Mouse (Mus musculus): ENCODE measurements around the gene Lrmda.

Lrmda gene

DNA sequence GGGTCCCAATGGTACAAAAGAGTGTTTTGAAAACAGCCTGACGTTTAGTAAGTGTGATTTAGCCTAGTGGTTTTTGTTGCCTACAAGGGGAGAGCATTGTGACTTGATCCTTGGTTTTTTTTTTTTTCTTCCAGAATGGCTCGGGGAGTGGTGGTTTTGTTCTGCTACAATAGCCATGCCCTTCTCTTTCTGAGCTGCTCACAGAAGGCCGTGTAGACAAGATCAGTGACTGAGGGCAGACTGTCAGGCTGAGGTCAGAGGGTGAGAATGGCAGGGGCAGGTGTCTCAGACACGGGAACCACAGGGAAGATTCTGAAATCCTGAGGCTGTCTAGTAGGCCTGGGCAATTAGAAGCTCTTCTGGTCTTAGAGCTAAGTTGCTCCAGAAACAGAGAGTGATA is 323.8 kb downstream of the Lrmda start:
- no peak for DNase-seq

DNA sequence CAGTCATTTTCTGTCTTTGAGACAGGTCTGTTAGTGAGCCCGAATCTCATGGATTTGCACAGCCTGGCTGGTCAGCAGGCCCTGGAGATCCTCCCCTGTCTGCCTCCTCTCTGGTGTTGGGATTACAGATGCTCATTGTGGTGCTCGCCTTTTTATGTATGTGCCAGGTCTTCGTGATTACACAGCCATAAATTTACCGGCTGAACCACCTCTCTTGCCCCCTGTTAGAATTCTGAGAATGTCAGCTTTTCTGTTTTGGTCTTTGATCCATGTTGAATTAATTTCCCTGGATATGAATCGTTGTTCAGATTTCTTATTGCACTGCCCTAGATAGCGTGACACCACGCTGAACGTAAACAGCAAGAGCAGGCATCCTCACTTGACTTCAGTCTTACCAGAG is 325.7 kb downstream of the Lrmda start:
- no peak for DNase-seq

DNA sequence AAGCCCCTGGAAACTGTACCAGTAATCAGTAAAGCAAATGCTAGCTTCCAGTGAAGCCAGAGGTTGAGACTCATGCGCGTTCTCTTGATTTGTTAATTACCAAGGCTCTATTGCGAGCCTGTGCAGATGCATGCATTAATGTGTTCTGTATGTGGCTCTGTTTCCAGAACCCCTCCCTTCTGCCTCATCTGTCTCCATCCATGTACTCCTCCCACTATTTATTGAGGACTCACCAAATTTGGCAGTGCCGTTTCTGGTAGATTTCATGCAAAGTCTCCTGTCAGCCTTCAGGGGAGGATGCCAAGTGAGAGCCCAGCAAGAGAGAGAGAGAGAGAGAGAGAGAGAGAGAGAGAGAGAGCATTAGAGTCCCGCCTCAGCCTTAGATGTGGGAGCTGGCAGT is 334.1 kb downstream of the Lrmda start:
- DNase-seq, result no peak

DNA sequence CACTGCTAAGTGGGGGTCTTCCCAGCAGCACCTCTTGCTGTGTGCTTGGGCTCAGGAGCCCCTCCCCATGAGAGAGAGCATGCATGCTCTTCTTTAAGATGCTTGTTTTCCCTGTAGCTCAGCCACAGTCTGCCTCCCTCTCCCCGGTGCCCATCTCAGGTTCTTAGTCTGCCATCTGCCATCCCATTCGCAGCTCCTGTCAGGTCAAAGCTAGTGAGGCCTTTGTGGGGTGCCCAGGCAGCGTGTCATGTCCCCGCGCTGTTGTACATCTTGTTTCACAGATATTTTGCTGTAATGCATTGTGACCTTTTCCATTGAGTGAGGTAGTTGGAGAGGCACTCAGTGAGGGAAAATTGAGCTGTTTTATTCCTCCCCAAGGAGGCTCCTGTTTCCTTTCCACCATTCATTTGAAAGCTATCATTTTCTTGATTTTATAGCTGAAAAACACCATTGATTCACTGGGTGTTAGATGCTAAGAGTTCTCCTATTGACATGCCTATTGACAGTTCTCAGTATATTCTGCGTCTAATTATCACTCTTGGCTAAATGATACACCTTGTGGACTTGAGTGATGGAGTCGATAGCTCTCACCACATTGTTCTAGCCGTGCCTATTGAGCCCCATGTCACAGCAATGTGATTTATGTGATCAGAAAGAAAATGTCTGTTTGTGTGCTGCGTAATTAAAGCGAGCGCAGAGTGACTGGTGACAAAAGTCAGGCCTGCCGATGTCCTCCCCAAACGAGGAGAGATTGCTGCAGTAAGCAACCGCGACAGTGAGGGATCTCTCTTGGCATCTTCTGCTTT is 335.5 kb downstream of the Lrmda start:
- no peak for DNase-seq

DNA sequence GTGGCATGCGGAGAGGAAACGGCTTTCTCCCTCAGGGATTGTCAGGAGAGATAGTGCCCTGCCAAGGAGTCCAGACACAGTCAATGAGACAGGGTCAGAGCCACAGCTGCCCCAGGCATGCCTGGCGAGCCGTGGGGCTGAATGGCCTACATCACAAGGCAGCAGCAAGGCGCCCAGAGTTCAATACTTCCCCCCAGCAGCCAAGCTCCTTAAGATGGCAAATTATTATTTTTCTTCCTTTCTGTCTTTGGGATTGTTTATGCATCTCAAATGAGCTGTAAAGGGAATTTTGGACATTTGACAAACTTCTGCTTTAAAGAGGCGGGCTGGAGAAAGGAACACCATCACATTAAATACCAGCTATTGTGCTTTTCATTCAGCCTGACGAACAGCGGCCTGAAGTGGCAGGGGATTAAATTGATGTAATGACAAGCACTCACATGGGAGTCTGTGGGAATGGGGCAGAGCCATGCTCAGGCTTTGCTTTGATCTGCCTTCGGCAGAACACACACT is 338.5 kb downstream of the Lrmda start:
- DNase-seq, result no peak

DNA sequence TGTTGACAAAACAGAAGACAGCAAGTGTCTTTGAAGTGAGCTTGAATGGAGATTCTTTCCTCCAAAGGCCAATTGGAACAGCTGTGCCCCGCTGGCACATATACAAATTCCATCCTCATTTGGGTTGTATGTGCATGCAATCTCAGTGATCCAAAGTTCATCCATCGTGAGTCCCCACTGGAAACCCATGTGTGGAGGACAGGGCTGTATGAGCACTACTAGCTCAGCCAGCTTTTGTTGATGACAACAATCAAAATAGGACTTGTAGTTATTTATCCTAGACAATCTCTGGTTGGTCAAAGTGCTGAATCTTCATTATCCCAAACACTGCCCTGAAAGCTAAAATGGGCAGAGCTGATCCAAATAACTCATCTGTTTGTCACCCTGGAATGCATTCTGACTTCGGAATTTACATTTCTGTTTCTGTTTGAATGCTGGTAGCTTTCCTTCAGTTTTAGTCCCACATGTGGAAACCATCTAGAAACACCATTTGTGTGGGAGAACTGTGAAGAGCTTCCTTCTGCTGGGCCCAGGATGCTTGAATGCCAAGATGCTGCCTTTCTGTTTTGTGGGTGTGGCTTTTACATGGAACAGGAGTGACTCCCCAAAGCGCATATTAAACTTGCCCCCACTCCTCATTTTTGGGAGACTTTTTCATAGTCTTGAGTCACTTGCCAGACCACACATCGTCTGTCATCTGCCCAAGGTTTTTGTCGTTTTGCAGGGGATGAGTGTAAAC is 344.7 kb downstream of the Lrmda start:
- DNase-seq, result no peak

DNA sequence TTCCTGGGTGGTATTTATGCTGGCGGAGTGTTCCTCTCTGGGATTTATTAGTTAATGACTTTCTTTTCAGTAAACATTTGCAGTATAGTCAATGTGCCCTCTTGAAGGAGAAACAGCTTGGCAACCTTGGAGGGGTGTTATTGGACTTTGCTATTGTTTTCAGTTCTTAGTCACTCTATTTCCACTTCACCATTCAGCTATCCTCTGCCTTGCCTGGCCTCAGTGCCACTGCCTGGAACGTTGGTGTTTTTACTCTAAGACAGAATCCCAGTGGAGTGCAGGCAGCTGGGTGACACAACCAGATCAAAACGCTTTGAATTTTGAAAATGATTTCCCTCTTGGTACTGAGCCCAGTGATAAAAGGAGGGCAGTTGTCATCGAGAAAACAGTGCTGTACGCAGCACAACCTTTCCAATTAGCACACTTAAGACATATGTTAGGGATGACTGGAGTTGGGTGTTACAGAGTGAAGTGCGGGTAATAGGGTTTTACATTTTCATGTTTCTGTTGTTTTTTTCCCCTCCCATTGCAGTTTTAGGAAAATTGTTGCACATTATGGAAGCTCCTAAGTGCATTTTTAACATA is 345.4 kb downstream of the Lrmda start:
- no peak for DNase-seq

DNA sequence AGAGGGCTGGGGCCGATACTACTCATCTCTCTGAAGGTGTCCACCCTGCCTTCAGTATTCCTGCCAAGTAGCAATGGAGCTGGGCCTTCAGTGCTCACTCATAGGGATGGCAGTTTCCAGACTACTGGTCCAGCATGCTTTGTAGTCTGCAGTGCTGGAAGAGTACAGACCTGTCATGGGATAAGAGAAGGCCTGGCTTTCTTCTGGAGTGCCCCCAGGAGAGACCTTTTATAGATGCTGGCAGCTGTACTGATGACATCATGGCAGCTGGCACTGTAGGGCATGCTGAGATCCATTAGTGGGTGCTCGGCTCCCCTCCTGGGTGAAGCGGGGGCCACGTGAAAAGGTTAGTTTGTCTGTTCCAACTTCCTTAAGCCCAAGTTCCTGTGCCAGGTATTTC is 348.1 kb downstream of the Lrmda start:
- DNase-seq, result no peak

DNA sequence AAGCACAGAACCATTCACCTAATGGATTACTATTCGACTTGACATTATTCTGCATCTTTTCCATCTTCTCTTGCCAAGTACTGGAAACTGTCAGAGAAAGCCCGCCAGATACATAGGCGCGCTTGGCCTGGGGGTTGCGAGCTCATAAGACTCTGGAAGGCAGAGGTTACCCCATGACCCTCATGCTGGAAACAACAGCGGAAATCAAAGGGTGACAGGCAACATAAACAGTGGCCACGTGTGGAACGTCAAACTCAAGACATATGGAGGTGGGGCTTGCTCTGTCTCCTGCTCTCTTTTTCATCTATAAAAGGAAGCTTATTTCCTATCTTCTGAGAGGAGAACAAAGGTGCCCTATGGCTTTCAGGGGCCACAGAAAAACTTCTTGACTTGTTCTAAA is 351.6 kb downstream of the Lrmda start:
- DNase-seq, result no peak

DNA sequence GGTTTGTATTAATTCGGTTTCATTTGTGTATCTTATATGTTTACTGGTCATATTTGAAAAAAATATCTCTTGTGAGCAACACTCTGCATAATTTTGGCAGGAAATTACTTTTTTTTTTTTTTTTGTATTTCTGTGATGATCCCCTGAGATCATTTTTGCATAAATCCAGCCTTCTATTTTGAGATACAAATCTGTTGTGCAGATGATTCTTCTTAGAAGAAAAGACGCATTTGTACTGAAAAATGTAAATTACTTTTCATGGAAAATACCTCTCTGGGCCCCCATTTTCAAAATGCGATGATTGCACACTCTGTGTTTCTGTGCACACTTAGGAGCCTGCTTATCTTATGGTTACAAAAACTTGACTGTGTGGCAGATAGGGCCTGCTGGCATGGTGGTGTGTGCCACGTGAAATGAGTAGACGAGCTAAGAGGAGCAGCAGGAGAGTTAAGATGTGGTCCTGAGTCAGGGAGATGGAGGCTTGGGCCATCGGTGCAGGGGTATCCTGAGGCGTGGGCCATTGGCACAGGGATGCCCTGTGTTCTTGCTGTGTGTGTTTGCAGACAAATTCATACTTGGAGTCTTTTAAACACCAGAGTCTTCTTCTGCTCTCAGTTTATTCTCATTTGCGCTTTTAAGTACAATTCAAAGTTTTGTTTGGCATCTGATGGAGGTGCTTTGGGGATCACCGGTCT is 353.3 kb downstream of the Lrmda start:
- no peak for DNase-seq

DNA sequence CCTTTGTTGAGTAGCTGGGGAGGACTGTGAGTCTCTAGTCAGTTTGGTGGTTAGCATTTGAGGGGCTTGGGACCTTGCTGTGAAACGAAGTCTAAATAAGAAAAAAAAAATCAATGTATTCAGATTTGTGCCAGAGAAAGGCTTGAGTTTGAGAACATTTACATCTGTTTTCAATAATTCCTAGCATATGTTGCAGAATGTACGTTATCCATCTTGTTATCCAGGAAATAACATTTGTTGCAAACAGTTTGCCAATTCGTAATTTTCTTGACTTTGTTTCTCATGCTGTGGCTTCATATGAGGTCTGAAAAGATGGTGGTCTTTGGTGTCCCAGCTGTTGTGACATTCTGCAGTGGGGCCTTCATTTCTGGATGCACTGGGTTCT is 353.8 kb downstream of the Lrmda start:
- no peak for DNase-seq

DNA sequence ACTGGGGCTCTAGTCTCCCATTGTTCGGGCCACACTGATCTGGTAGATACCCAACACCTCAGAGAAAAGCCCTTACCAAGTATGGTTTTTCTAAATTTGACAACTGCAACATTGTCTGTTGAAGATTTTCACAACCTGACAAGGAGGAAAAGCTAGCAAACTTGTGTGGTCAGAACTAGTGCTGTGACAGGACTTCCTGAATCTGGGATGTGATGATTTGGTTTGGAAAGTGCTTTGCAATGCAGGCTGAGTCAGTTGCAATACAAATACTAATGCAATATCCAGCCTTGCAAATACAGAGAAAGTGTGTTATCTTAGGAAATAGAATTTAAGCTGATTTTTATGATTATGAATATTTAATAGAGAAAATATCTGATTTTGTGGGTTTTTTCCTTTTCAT is 357.6 kb downstream of the Lrmda start:
- no peak for DNase-seq

DNA sequence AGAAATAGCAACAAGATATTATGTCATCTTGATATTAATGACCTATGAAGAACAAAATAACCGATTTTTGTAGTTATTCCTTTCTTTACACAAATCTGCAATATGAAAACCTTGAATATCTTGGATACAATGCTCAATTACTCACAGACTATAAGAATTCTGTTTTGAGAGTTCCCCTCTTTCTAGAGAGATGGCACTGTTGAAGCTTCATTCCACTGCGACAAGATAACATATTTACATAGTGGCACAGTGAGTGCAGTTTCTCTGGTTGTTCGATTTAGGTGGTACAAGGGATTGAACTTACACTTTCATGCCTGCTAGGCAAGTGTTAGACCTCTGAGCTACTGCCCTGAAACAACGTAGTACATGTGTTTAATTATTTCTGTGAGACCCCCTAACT is 362.6 kb downstream of the Lrmda start:
- DNase-seq, result no peak

DNA sequence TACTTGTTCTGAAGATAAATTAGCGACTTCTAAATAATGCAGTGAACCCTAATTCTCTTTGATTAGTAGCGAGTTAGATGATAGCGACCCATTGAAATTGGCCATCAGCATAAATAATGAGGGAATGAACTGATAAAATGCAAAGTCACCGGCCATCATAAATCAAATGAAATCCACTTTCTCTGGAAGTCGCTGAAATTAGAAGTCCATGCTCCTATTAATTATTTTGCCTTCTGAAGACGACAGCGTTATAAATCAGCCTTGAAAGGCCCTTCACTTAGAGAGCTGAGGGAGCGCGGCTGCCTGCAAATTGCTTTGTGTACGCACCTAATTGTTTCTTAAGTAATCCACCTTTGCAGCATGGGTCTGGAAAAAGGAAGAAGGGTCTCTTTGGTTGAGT is 374.1 kb downstream of the Lrmda start:
- no peak for DNase-seq

DNA sequence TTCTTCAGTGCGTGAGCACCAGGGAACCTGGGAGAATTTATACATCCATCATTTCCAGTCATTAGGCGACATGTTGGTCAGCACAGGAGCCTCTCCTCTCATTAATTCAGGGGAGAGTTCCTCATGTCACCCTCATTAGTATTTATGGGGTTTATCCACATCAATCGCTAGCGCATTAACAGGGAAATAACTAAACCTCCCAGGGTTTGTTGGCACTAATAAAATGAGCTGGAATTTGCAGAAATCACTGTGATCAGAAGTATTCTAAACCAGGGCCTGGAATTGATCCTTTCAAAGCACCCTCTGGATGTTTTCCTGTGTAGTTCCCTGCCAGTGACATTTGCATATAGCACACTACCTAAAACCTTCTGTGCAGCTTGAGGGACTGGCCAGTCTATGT is 382.9 kb downstream of the Lrmda start:
- DNase-seq, result no peak

DNA sequence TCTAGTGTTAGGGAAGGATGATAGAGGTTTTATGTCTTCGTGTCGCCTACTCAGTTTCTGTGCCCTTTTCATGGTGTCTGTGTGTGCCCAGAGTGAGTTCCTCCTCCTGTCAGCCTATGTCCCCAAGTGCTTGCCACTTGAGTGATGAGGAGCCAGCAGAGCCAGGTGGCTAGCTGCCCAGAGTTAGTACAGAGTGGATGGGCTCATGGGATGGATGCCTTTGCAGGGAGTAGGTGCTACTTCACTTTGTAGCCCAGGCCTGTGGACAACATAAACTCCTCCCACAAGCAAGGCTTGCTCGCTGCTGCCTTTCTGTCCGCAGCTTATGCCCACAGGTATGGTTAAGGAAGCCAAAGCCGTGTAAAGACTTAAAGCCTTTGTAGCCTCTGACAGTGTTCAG is 387.1 kb downstream of the Lrmda start:
- no peak for DNase-seq

DNA sequence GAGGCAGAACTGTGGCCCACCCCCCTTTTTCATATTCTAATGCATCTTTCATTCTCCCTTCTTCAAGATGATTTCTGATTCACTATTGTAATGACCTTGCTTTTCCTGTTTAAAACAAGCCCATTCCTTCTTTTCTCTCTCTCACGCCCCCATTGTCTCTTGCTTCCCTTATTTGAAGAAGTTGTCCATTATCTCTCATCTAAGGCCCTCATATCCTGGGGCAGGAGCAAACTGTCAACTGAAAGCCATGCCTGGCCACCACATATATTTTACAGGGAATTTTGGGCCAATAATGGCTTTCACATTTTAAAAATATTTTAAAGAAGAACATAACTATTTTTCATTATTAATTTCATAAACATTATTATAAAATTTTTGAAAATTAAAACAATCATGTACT is 391.3 kb downstream of the Lrmda start:
- DNase-seq, result no peak

DNA sequence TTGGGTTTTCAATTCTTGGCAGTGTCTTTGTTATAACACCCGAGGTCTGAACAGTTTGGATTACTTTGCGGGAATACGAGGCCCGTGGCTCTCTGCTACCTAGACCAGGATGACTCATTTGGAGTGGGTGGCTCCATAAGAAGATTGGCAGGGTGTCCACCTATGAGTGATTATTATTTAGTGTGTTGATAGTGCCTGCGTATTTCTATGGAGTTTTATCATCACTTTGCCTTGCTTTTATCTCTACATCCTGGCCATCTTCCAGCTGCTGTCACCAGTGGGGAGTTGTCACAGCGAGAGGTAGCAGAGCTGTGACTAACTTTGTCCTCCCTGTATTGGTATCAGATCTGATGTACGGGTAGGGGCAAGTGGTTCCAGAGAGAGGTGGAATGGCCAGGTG is 393.7 kb downstream of the Lrmda start:
- no peak for DNase-seq

DNA sequence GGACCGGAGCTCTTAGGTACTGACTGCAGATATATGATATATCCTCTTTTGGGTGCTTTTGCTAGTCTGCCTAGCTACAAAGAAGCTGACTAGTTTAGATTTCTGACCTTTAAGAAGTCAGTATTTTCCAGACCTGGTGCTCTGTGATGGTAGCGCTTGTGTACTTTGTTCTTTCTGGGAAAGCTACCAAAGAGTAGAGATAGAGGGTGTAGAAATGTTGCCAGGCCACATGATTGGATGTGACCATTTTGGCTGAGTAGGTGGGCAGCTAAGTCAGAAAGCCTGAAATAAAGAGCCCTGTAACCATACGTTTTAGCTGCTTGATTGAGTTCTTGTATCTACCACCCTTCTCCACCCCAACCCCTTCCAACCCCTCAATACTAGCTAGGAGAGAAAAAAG is 398.2 kb downstream of the Lrmda start:
- no peak for DNase-seq

DNA sequence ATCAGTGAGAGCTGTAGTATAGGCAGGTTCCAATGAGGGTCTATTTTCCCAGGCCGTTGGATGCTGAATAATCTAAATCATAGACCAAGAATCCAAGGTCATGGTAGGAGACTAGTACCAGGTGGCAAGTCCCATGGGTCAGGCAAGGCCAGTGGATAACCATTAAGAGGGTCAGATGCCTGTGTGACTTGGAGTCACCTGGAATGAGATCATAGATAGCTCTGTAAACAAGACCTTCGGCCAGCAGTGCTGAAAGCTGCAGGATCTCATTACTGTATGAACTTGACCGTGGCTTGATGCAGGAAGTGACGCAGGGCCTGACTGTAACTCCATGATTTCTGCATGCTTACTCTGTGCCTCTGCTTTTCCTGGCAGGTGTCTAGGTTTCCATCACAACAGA is 402.2 kb downstream of the Lrmda start:
- DNase-seq, result no peak

DNA sequence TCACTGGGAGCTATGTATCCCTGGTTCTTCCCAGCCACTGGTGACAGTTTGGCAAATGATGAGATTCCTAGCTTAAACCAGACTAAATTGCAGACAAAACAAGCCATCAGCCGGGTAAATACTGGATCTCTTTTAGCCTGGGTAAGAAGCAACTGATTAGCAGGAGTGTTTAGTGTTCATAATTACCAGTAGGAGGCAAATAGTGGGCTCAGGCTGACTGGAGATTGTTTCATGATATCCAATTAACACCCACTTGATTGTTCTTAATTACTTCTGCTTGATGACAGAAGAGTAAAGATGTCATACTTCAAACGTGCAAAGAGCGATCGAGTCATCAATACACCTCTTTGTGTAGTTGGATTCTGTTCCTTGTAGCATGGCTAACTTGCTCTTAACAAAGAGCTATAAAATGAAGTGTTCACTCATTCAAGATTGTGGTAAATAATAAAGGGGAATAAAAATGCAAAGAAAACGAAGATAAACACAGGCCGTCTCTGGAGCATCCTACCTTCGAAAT is 405.6 kb downstream of the Lrmda start:
- DNase-seq, result no peak

DNA sequence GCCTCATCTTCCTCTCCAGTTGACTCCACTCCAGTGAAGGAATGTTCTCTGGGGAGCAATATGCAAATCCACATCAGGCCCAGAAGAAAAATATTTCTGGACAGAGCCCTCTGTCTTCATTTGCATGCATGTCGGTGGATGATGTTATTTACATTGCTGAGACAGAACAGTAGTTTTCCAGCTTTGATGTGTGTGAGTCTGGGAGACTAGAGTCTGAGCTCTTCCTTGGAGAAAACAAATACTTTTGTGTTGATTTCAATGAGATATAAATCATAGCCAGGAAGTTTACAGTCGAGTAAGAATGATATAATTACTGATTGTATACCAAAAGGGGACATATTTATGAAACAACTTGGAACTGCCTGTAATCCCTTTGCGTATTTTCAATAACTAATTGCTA is 415.9 kb downstream of the Lrmda start:
- DNase-seq, result no peak

DNA sequence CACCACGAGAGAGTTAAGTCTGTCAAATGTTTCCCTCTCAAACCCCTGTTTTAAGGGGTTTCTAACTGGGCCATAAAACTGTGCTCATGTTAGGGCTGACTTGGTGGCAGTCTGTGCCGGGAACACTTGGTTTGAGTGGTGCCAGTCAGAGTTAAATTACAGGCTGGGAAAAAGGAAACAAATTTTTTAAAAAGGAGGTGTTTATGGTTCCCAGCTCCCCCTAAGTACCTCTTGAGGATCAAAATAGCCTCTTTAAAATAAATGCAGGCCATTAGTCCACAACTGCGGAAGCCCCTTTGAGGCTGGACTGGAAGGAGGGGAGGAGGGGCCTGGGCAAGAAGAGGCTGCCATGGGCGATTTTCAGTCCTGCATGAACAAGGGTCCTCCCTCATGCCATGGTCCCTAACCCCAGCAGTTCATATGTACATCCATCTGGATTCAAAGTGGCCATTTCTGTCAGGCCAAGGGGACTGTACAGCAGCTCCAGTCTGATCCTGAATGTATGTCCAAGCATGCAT is 416.4 kb downstream of the Lrmda start:
- DNase-seq, result no peak

All from right cerebral cortex, postnatal 14 days (tissue).